Mouse (Mus musculus): Measurements from ENCODE around the gene Htra2. TPM values are rescaled to one million over a fixed set of nuclear protein-coding genes. Genes with fewer than 3 reads are reported as not detected.
A peak's percentile ranks its signal among the peaks of the same experiment; 100 is the strongest.

Htra2 gene
- total RNA-seq, 2 experiments from 2014 or later, result 31.2 to 32.7 TPM

DNA sequence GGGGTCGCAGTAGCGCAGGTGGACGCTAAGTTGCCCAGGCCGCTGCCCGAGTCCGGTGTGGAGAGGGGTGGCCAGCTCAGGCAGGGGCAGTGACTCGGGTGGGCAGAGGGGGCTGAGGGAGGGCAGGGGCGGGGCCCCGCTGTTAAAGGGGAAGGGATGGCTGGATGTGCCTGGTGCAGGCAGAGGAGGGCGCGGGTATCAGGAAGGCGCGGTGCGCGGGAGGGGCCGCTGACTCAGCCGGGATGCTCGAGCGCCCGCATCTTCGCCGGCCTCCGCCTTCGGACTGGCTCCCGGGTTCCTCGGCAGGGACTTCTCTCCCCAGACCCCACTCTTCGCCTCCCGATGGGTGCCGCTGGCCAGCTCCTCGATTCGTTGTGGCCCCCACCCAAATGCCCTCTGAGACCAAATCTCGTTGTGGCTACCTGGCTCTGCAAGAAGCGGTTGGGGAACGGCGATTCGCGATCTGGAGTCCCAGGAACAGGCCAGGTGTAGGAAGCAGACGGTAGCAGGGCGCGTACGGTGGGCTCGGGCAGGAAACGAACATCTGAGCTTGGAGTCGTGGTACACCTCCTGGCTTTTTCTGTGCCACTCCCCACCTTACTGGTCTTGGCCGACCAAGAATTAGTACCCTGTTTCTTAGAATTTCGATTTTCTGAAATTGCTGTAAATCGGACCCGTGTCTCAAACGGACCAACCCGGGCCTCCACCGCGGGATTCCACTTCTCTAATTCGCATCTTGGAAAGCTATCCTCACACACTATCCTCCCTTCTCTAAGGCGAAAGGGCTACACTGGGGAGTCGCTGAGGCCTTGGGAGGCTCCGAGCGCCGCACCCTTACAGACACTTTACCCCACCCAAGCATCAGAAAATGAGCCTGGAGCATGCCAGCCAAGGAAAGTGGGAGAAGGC, 15.5 kb upstream of the Htra2 start:
- peak in 1 of 2 experiments; percentile 58 for DNase-seq

DNA sequence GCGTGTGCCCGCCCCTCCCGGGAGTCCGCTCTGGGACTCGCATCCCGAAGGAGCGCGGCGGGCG, 15.0 kb upstream of the Htra2 start, which contains the start of gene Tlx2:
TSS of gene Tlx2 (minus strand) at position 47 of the 64 bp plus-strand sequence.
- no peak for DNase-seq

DNA sequence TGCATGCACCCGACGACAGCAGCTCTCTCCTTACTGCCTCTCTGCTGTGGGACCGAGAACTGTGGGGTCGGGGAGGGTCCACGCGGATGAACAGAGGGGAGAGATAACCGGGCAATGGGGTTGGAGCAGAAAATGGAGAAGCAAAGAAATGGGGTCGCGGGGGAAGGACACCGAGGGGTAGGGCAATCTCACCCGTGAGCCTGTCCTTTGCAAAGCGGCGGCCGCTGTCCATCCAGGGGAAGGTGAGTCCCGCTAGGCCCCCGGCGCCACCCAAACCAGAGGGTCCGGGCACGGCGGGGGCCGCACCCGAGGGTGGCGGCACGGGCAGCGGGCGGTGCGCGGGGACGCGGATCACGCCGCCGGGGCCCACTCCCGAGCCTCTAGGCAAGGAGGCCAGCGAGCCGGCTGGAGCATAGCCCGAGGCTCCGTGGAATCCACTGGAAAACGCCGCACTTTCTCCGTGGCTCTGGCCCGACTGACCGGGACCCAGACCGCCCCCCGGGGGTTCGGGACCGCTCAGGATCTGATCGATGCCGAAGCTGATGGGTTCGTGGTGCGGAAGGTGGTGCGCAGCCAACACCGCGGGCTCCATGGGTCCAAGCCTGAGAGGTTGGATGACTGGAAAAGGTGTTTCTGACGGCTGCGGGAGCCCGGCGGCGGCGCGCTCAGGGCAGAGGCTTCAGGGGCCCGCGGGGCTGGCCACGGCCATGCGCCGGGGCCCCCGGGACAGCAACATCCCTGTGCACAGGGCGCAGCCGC, 14.6 kb upstream of the Htra2 start:
- DNase-seq, result no peak

DNA sequence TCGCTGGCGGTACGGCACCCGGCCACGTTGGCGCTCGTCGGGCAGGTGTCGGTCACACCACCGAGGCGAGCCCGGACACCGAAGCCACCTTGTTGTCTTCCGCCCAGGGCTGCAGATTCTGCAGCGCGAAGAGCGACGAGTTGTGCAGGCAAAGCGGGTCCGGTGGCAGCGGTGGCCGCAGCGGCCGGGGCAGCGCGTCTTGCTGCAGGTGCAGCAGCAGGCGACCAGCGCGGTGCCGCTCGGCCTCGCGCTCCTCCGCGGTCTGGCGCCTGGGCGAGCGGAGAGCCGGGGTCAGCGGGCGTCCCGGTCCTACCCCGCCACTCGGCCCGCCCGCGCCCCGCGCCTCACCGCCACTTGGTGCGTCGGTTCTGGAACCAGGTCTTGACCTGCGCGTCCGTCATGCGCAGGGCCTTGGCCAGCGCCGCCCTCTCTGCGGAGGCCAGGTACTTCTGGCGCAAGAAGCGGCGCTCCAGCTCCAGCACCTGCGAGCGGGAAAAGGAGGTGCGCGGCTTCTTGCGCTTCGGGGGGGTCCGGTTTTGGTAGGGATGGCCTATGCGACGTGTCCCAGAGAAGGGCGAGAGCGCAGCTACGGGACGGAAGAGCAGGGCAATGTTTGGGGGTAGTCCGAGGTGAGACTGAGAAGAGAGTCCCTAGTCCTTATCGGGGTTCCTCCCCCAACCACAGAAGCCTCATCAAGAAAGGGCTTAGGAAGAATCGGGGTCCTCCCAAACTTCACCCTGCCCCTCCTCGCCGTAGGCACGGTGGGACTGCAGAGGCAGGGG, 13.8 kb upstream of the Htra2 start:
- no peak for DNase-seq

DNA sequence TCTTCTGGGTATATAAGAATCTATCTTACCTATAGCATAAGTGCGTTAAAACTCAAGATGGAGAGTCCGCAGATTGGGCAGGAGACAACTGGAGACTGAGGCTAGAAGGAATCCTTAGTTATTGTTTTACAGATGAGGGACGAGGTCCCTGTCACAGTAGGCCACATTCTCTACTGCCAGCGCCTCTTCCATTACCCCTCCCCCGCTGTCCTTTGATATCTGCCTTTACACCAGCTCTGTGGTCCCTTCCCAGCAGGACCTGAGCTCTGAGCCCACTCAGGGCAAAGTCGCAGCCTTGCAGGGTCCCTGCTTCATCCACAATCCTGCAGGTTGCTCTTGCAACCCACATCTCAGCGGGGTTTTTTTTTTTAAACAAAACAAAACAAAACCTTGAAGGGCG, 13.1 kb upstream of the Htra2 start:
- DNase-seq, result no peak

DNA sequence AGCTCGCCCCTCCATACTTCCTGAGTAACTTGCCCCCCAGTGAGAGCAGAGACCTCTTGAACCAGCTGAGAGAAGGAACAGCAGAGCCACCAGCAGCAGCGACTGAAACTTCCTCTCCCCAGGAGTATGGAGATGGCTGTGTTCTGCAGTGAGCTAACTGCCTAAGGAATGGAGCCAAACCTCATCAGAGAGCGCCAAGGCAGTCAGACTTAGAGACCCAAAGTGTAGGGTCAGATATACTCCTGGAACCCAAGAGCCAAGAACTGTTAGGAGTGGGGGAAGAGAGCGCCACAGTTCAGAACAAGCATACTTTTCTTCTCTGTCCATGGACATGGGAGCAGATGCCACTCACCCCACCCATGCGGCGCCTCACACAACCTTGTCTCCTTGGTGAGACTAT, 11.4 kb upstream of the Htra2 start:
- DNase-seq, result no peak

DNA sequence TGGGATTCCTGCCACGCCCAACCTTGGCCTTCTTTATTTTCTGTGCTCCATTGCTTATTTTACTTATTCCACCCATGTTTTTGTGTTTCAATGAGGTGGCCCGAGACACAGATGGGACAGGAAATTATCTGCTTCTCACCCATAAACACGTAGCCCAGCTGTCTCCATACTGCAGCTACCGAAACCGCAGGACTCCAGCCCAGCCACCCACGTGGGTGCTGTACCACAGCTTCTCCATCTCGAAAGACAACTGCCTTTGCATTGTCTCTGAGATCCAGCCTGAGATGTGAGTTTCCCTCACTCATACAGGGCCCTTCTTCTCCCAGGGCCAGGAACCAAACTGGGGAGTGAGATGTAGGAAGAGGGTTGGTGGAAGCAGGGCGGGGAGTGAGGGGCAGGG, 10.9 kb upstream of the Htra2 start:
- DNase-seq, result no peak

DNA sequence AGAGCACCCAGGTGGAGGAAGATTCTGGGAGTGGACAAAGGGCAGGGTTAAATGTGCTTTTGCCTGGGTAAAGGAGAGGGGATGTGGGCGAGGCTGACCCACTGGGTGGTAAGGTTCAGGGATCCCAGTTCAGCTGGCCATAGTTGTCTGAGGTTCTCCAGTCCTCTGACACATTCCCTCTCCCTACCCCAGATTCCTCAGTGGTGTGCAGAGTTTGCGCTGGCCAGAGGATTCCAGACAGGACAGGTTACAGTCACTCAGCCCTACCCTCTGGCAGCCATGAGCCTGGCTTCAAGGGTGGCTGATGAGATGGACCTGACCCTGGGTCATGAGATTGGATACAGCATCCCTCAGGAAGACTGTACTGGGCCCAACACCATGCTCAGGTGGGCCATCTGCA, 3.7 kb upstream of the Htra2 start:
- DNase-seq, result no peak

DNA sequence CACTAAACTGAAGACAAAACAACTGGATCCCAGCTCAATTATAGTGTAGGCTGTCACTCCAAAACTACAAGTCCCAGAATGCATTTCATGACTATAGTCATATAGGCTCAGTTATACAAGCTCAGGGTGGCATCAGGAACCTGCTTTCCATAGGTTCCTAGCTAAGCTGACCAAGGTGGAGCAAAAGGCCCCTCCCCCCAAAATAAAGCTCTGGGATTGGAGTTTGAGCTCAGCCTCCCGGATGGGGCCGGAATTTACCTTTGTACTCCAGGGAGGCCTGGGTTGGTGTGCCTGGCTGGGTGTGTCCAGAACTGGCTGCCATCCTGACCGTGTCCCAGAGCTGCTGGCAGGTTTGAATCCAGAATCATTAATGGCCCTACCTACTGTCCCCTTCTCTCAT, 2.7 kb upstream of the Htra2 start, which contains the start of gene Dqx1:
TSS of gene Dqx1 (plus strand) at position 55 of the 400 bp plus-strand sequence.
- no peak for DNase-seq

DNA sequence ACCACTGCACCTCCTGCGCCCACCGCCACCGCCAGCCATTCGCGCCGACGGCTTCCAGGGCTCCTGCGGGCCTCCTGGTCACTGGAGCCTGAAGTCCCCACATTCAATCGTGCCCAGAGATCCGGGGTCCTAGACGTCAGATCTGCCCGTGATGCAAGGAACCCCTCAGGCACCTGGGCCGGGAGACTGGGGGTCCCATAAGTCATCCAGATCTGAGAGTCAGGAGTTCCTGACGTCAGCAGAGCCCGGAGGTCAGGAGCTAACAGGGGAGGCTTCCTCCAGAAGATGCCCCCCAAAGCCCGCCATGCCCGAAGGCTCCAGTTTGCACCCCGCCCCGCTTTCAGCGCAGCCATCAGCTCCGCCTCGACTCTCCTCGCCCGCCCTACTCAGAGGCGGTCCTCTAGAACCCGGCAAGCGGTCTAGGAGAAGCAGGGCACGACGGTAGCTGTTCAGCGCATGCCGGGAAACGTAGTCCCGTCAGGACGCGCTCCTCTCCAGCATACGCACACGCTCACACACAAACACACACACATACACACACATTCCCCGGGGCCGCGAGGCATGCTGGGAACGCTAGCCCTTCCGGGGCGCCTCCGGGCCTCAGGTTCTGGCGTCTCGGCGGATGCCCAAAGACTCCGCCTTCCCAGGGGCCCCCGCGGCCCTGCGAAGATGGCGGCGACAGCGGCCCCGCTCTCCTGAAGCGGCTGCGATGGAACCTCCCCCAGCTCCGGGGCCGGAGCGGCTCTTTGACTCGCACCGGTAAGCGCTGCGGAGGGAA, 810 bp downstream of the Htra2 start, which contains the start of gene Aup1:
TSS of gene Aup1 (plus strand) at position 448 of the 778 bp plus-strand sequence.
- DNase-seq, result peak; percentile 98 to 99

DNA sequence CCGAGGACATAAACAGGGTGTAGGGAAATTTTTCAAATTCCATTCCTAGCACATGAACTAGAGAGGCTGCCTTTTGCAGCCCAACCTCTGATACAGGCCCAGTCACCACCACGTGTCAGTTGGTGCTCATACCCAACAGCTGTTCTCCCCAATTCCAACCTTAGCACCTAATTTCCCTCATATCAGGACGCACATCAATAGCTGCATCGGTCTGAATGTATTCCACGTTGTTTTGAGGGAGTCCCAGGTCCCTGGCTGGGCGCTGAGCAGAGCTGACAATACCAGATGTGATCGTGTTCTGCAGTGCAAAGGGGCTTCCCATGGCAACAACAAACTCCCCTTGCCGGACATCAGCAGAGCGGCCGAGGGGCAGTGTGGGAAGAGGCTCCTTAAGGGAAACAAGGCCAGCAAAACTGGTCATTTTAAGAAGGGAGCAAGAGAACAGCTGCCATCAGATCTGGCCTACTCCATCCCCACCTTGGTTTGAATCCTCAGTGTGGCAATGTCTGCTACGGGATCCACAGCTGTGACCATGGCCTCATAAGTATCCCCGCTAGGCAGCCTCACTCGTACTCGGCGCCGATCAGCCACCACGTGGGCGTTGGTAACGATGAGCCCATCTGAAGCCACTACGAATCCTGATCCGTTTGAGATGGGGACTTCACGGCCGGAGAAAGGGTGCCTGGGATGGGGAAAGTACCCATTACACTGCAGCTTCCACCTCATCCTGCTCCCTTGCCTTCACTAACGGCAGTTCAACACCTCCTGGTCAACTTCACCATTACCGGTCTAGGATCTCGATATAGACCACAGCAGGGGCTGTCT, 1.7 kb downstream of the Htra2 start:
- no peak for DNase-seq

DNA sequence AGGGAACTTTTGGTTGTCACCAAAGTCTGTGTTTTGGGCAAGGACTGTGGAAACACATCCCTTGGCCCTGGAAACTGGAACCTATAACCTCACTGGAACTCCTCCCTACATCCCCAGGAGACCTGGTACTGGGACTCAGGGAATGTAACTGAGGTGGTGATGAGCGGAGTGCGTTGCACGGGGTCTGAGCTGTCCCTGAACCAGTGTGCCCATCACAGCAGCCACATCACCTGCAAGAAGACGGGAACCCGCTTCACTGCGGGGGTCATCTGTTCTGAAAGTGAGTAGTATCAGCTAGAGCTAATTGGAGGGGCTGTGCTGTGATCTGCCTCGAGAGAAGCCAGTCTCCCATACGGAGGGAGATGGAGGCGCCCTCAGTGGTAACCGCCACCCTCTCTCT, 5.7 kb downstream of the Htra2 start:
- no peak for DNase-seq

DNA sequence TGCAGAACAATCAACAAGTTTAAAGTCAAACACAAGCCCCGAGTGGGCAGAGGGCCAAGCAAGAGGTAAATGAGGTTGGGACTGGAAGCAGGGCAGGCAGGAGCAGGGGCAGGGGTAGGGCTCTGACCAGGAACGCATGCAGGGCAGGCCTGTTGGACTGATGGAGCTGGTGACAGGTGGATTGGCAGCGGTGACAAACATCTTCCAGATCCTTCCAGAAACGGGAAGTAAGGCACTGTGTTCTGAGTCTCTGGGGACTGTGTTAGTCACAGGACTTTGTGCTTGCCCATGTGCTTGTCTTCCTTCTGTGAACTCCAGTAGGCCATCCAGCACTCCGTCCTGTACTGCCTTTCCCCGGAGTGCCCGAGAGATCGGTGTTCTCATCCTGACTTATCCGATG, 10.3 kb downstream of the Htra2 start:
- DNase-seq, result peak; percentile 59 to 77

DNA sequence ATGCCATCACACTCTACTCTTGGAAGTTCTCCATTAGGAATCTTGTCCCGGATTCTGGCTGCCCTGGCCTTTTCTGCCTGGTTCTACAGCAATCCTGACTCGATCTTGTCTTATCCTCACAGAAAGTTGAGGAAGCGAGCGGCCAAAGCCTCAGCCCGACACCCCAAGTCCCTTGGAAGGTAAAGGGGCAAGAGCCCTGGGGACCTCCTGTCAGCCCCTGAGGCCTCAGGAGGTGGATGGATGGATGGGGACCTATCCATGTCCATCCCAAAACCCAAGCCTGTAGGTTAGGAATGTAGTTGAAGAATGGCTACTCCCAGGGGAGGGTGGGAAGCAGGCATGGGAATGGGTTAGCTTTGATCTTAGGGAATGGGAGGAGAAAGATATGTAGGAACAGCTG, 11.1 kb downstream of the Htra2 start:
- no peak for DNase-seq

DNA sequence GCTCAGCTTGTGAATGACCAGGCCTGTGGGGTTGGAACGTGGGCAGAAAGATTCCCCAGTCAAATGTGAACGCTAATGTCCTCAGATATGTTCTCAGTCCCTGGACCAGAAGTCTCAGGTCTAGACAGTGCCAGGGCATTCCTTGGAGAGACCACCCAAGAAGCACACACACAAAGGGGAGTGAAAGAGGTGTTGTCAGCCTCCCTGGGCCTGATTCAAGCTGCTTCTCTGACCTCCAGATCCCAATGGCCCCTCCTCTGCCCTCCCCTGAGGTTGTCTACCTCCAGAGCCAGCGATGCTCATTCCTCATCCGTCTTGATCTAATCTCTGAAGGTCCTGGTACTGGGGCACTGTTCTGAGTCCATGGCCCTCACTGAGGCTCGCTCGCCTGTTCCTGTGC, 11.5 kb downstream of the Htra2 start:
- DNase-seq, result no peak

DNA sequence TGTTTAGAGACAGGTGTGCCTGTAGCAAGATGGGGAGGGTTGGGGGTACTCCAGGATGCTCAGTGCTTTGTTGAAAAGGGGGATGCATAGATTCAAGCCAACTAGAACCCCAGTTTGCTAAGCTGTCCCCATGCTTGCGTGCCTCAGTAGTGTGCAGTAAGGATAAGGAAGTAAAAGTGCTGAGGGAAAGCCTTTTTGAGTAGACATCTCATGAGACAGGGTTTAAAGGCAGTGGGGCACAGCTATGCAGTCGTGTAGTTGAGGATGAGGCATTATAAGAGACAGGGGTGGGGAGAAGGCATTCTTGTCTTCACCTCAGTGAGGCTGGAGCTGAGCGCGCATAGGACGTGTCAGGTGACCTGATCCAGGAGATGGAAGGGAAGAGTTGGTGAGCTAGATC, 14.5 kb downstream of the Htra2 start:
- no peak for DNase-seq

DNA sequence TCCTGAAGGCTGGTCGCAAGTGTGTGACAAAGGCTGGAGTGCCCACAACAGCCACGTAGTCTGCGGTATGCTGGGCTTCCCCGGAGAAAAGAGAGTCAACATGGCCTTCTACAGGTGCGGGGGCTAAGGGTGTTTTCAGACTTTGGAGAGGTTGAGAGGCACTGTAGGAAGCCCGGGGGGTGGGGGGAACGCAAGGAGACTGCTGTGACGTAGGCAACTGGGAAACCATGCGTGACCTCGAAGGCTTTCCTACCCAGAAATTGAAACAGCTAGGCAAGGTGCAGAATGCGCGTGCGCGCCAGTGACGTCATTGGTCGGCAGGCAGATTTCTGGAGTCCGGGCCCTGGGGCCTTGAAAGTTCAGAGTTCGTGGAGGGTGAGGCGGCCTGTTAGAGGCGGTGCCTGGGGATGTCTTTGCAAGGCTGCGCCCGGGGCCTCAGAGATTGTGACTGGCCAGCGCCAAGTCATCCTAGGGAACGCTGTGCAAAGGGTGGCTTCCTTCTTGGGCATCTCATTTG, 16.5 kb downstream of the Htra2 start:
- DNase-seq, result peak; percentile 93 to 98

DNA sequence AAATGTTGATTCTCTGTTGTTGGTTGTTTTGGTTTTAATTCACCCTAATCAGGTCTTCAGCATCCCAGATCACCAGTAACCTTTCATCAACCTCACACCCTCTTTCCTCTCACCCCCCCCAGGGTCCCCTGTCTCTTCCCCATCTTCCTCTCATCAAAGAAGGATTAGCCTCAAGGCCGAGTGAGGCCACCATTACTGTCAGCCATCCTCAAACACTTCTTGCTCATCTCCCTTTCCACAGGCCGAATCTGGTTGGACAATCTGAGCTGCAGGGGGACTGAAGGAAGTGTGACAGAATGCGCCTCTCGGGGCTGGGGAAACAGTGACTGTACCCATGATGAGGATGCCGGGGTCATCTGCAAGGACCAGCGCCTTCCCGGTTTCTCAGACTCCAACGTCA, 17.9 kb downstream of the Htra2 start:
- no peak for DNase-seq

DNA sequence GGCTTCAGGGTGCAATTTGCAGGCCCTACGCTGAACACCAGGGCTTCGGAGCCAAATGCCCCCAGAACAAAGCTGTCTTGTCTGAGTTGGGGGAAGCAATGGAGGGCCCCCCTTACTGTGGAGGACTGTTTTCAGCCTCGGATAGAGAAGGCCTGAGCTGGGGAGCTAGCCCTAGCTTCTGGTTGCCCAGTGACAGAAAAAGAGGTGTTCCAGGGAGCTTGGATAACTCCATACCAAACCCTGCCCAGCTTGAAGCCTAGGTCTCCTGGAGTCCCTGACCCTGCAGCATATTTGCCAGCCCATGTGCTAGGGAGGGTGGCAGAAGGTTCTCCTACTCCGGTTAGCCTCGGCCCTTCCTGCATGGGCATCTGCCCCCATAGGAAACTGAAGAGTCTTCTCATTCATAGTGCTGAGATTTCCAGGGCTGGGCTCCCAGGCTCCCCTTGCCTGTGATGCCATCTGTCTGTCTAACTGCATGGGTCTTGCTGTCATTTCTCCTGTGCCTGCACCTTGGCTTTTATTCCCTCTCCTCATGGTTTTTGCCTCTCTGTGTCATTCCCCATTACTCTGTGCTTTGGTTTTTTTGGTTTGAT, 20.5 kb downstream of the Htra2 start:
- DNase-seq, result peak in 1 of 2 experiments; percentile 32
